In the genomic region with DNA sequence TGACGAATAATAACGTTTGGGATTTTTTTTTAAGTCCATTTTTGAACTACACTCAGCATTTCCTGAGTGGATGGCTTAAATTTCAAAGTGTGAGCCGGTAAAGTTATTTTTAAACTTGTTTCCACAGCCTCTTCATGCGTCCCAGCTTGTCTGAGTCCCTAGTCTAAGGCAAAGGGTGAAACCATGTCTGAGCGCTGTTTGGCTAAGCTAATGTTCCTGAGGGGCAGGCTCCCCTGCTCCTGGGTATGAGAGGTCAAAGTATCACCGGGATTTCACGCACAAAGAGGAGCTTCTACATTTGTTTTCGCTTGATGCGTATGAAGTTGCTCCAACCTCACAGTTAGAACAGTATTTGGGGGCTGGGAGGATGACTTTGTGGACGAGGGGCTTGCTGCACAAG, we compare ENCODE assay signal across 32 mouse cellular contexts.
DNase-seq lines count a peak whose midpoint lies in the region; ATAC-seq and TF ChIP-seq lines count a peak whose summit lies in the region.
"Had no signal": no experiment of that assay in that cellular context is flagged by ENCODE, and none has a peak within 500 bp of the region (broad histone marks: within the 10 kb centered on the region; RNA-seq: fewer than 3 reads in every experiment).

No protein-coding gene starts in this region.

- intact Hi-C loops in heart, postnatal 25 days (cut with DNase I): no loop called here

- no peak overlapping the region for H3K9ac ChIP-seq in lung, postnatal 0 days (replicated peaks; ENCODE audit: low read depth)
- H3K9ac ChIP-seq in heart, embryonic 16.5 days (ENCODE audit: low read length): no peak overlapping the region
- H3K9ac ChIP-seq: embryonic facial prominence, embryonic 12.5 days; forebrain, embryonic 15.5 days; hindbrain, embryonic 13.5 days; limb, embryonic 15.5 days; liver, embryonic 14.5 days; midbrain, embryonic 15.5 days; neural tube, embryonic 15.5 days had no signal

- TF ChIP-seq EP300 in lung, postnatal 0 days (IDR thresholded peaks at IDR 0.05): no peak

- no peak for ATAC-seq in lung, postnatal 0 days
- ATAC-seq in heart, embryonic 16.5 days (replicated peaks; ENCODE audit: extremely low read depth, insufficient read depth, low FRiP score): no peak; the same call in 1 of the 2 replicates
- ATAC-seq: activated CD4-positive, CD25-positive, alpha-beta regulatory T cell, adult 4 months; forebrain, embryonic 15.5 days; intestine, embryonic 16.5 days; midbrain, embryonic 15.5 days had no signal

- H3K9me3 ChIP-seq in lung, postnatal 0 days (ENCODE audit: low read length): no peaks in the 10 kb centered on the region
- H3K9me3 ChIP-seq in heart, embryonic 16.5 days (replicated peaks; ENCODE audit: control insufficient read depth, low read length): no peaks in the 10 kb centered on the region
- H3K9me3 ChIP-seq: embryonic facial prominence, embryonic 12.5 days; forebrain, embryonic 10.5 days; forebrain, embryonic 15.5 days; hindbrain, embryonic 13.5 days; limb, embryonic 10.5 days; limb, embryonic 15.5 days; midbrain, embryonic 10.5 days; midbrain, embryonic 15.5 days; neural tube, embryonic 15.5 days had no signal

- DNase-seq in heart, adult 18-20 months: peak; percentile 26 to 43
- DNase-seq in heart, postnatal 25 days (ENCODE audit: low spot score): no peak
- DNase-seq in lung, postnatal 0 days (ENCODE audit: low spot score): peak; percentile 7
- DNase-seq in lung, postnatal 10 days: no peak
- DNase-seq in adrenal gland, postnatal 25 days: no peak
- DNase-seq in layer of hippocampus, adult 8-10 months (ENCODE audit: low spot score in 2 of 2): no peak
- DNase-seq: adrenal gland, adult 8-10 months; B cell, adult 2 months; cerebellum, adult 11 months; cerebellum, adult 9-10 months; cerebellum, postnatal 36 days; gastrocnemius, postnatal 10 days; kidney, adult 9 months; kidney, postnatal 10 days; layer of hippocampus, adult 9-11 months; lung, adult 2 months; right cerebral cortex, postnatal 25 days; spleen, adult 18-20 months; thymus, postnatal 14 days had no signal

- no peak overlapping the region for H3K4me3 ChIP-seq in lung, postnatal 0 days (ENCODE audit: low read depth, low read length)
- H3K4me3 ChIP-seq in heart, embryonic 16.5 days (ENCODE audit: low read length): no peak overlapping the region
- H3K4me3 ChIP-seq: embryonic facial prominence, embryonic 12.5 days; forebrain, embryonic 10.5 days; forebrain, embryonic 15.5 days; hindbrain, embryonic 13.5 days; limb, embryonic 10.5 days; limb, embryonic 15.5 days; midbrain, embryonic 10.5 days; midbrain, embryonic 15.5 days; neural tube, embryonic 15.5 days had no signal

- WGBS in lung, postnatal 0 days: 52% methylated on average over 10 of the region's 10 CpGs
- 52% methylated on average over 10 of the region's 10 CpGs for WGBS in heart, embryonic 16.5 days

- H3K4me1 ChIP-seq in lung, postnatal 0 days (ENCODE audit: insufficient read depth, low read depth, low read length): no peaks in the 10 kb centered on the region
- H3K4me1 ChIP-seq in heart, embryonic 16.5 days (ENCODE audit: control insufficient read depth, insufficient read depth, low read length): peaks cover 19% of the 10 kb centered on the region
- H3K4me1 ChIP-seq: forebrain, embryonic 10.5 days; hindbrain, embryonic 13.5 days; limb, embryonic 10.5 days; limb, embryonic 15.5 days; midbrain, embryonic 10.5 days; midbrain, embryonic 15.5 days had no signal

- H3K27ac ChIP-seq in lung, postnatal 0 days (ENCODE audit: low read length): no peak overlapping the region
- peak overlapping the region; percentile 54 for H3K27ac ChIP-seq in heart, embryonic 16.5 days (ENCODE audit: low read length)
- H3K27ac ChIP-seq: embryonic facial prominence, embryonic 12.5 days; forebrain, embryonic 10.5 days; forebrain, embryonic 15.5 days; hindbrain, embryonic 13.5 days; limb, embryonic 10.5 days; limb, embryonic 15.5 days; liver, embryonic 14.5 days; midbrain, embryonic 10.5 days; midbrain, embryonic 15.5 days; neural tube, embryonic 15.5 days had no signal

- no peak for TF ChIP-seq CTCF in lung, postnatal 0 days (IDR thresholded peaks at IDR 0.05)

- H3K36me3 ChIP-seq in lung, postnatal 0 days (ENCODE audit: insufficient read depth, low read length): no peaks in the 10 kb centered on the region
- no peaks in the 10 kb centered on the region for H3K36me3 ChIP-seq in heart, embryonic 16.5 days (ENCODE audit: control insufficient read depth, insufficient read depth)
- H3K36me3 ChIP-seq: embryonic facial prominence, embryonic 12.5 days; forebrain, embryonic 10.5 days; forebrain, embryonic 15.5 days; hindbrain, embryonic 13.5 days; limb, embryonic 10.5 days; limb, embryonic 15.5 days; midbrain, embryonic 10.5 days; midbrain, embryonic 15.5 days; neural tube, embryonic 15.5 days had no signal

- no peaks in the 10 kb centered on the region for H3K27me3 ChIP-seq in lung, postnatal 0 days (replicated peaks; ENCODE audit: insufficient read depth, low read length)
- H3K27me3 ChIP-seq in heart, embryonic 16.5 days (ENCODE audit: control insufficient read depth, insufficient read depth, low read length): no peaks in the 10 kb centered on the region
- H3K27me3 ChIP-seq: embryonic facial prominence, embryonic 12.5 days; forebrain, embryonic 15.5 days; hindbrain, embryonic 13.5 days; limb, embryonic 15.5 days; midbrain, embryonic 15.5 days; neural tube, embryonic 15.5 days had no signal

- H3K4me2 ChIP-seq in lung, postnatal 0 days (replicated peaks; ENCODE audit: low read depth, low read length): no peak overlapping the region
- H3K4me2 ChIP-seq in heart, embryonic 16.5 days (ENCODE audit: low read depth, low read length): no peak overlapping the region
- H3K4me2 ChIP-seq: embryonic facial prominence, embryonic 12.5 days; forebrain, embryonic 15.5 days; hindbrain, embryonic 13.5 days; limb, embryonic 15.5 days; midbrain, embryonic 15.5 days; neural tube, embryonic 15.5 days had no signal

Comparison
In these comparisons a context has a peak if more than half of its experiments do, and no peak if none do; other contexts are left out.
1. DNase-seq: peak in heart, adult 18-20 months (2 of 2) and lung, postnatal 0 days (single experiment); none in heart, postnatal 25 days (single experiment), lung, postnatal 10 days (single experiment), adrenal gland, postnatal 25 days (single experiment) and layer of hippocampus, adult 8-10 months (0 of 2).